Mouse (Mus musculus) neural tube, embryonic 15.5 days (tissue): ENCODE data around the gene Sept6. TPM values are rescaled to one million over a fixed set of nuclear protein-coding genes. Genes with fewer than 3 reads are reported as not detected.

Experiments used
- ATAC-seq: fragments of 200-750 bp; cut with Nextera tagmentation; 2 replicates; pipeline ENCODE4 v1.8.0; 2017; ENCODE audit warnings: mild to moderate bottlenecking, moderate TSS enrichment, moderate library complexity; ENCODE audit not compliant: low FRiP score
- H3K27ac ChIP-seq: fragments of 300-500 bp; sonication (generic); replicated peaks from 2 replicates; pipeline ENCODE4 v1.5.1; 2015; ENCODE audit warnings: mild to moderate bottlenecking, inconsistent platforms
- H3K27me3 ChIP-seq: fragments of 300-500 bp; sonication (generic); replicated peaks from 2 replicates; pipeline ENCODE4 v1.6.1; 2015; ENCODE audit warnings: inconsistent platforms
- H3K36me3 ChIP-seq: fragments of 300-500 bp; sonication (generic); 2 replicates; pipeline ENCODE4 v1.6.1; 2015; ENCODE audit warnings: inconsistent platforms
- H3K4me1 ChIP-seq: fragments of 300-500 bp; sonication (generic); 2 replicates; pipeline ENCODE4 v1.6.1; 2015; ENCODE audit warnings: inconsistent platforms
- H3K4me2 ChIP-seq: fragments of 300-500 bp; sonication (generic); 2 replicates; pipeline ENCODE4 v1.6.1; 2015; ENCODE audit warnings: inconsistent platforms, mild to moderate bottlenecking, moderate library complexity
- H3K4me3 ChIP-seq: fragments of 300-500 bp; sonication (generic); replicated peaks from 2 replicates; pipeline ENCODE4 v1.5.1; 2015; ENCODE audit warnings: mild to moderate bottlenecking, inconsistent platforms
- H3K9ac ChIP-seq: fragments of 300-500 bp; sonication (generic); replicated peaks from 2 replicates; pipeline ENCODE4 v1.6.1; 2015; ENCODE audit warnings: mild to moderate bottlenecking, inconsistent platforms
- H3K9me3 ChIP-seq: fragments of 300-500 bp; sonication (generic); replicated peaks from 2 replicates; pipeline ENCODE4 v1.6.1; 2016; ENCODE audit warnings: inconsistent platforms
- WGBS: fragments of 180-500 bp; shearing (Covaris S2); methylation state at CpG from one replicate; pipeline ENCODE4 v1.1.7; 2015; ENCODE audit warnings: mixed read lengths; 5-methylcytosine and 5-hydroxymethylcytosine counted together
- polyA plus RNA-seq: library from polyadenylated mRNA; unstranded; fragments of >200 nt; fragmentation: Nextera tagmentation; extraction: Ambion mirVana; gene quantifications from 2 replicates; pipeline ENCODE4 v1.2.1, GENCODE M21; 2015

The Sept6 gene
- polyA plus RNA-seq, 1 experiment from 2014 or later, result 72.2 TPM

DNA sequence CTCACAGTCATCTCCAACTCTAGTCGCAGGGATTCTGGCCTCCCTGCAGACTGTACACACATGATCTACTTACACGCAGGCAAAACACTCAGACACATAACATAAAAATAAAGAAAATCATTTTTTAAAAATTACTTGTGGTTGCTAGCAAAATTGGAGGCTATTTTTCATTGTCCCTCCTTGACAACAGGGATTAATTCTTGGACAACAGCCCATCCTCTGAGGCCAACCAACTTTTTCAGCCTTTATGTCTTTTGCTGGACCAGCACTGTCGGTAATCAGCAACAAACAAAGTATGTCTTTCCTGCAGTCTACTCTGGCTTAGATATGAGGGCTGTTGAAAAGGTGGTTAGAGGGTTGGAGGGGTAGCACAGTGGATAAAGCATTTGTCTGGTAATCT, 50.5 kb downstream of the Sept6 start:
- H3K9me3 ChIP-seq, result no peaks in the 10 kb centered on the region
- no peaks in the 10 kb centered on the region for H3K4me1 ChIP-seq
- no peak overlapping the region for H3K9ac ChIP-seq
- no peaks in the 10 kb centered on the region for H3K27me3 ChIP-seq
- H3K36me3 ChIP-seq, result peaks cover 12% of the 10 kb centered on the region
- H3K4me3 ChIP-seq, result no peak overlapping the region
- no peak for ATAC-seq
- WGBS, result 87% methylated on average over 3 of the region's 3 CpGs
- H3K4me2 ChIP-seq, result no peak overlapping the region
- no peak overlapping the region for H3K27ac ChIP-seq

DNA sequence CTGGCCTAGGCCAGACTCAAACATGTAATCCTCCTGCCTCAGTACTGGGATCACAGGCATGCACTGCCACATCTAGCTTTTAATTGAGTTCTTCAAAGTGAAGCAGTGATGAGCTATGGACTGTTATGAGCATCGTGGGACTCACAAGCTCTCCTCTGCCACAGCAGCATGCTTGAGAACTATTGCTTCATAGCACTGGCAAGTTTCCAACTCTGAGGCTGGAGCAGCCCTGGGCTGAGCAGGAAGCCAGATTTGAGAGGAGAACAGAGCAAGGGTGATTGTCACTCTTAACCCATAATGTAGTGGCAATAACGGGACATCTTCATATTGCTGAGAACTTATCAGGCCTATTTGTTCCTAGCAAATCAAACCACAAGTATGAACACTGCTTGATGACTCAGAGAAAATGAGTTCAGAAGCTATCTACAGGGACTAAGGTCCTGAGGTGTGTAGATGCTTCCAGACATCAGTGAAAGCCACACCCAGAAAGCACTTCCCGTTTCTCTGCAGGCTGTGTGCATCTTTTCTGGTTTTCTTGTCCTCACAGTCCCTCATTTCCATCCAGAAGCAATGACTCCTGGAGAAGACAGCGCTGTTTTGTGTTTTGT, 51.7 kb downstream of the Sept6 start:
- peak; percentile 55; the same call in 1 of the 2 replicates for ATAC-seq
- Histone ChIP-seq H3K4me2 (no peak overlapping the region), H3K27ac (no peak overlapping the region), H3K4me3 (no peak overlapping the region), H3K9ac (no peak overlapping the region), H3K9me3 (no peaks in the 10 kb centered on the region), H3K36me3 (peaks cover 12% of the 10 kb centered on the region), H3K4me1 (no peaks in the 10 kb centered on the region), H3K27me3 (no peaks in the 10 kb centered on the region)
- WGBS, result 73% methylated on average over 4 of the region's 4 CpGs

DNA sequence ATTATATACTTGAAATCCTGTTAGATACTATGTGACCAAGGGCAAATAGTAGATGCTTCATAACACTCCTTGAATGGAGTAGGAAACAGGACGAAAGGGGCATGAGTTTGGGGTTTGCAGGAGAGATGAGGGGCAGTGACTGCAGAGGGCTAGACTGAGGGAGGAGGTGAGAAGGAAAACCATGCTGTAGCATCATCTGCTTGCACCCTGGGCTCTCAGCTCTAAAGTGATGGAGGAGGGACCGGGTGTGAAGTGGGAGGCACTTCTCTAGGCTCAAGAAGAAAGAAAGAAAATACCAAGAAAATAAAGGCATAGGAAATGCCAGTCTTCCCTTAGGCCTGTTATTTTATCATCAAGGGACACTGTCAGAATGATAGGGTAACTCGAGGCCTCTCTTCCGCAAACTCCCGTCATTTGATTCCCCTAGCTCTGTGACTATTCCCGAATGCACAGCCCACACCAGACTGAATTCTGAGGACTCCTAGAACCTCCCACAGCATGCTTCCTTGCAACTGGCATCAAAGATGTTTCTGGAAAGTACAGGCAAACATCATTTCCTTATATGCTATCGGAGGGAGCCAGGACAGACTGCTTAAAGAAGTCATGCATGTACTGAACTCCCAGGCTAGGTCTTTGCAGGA, 56.1 kb downstream of the Sept6 start:
- ATAC-seq, result no peak
- Histone ChIP-seq H3K4me3 (no peak overlapping the region), H3K4me1 (no peaks in the 10 kb centered on the region), H3K4me2 (no peak overlapping the region), H3K27me3 (no peaks in the 10 kb centered on the region), H3K9ac (no peak overlapping the region), H3K36me3 (no peaks in the 10 kb centered on the region; the same call in none of the 2 replicates), H3K27ac (no peak overlapping the region), H3K9me3 (no peaks in the 10 kb centered on the region)
- 73% methylated on average over 7 of the region's 7 CpGs for WGBS

DNA sequence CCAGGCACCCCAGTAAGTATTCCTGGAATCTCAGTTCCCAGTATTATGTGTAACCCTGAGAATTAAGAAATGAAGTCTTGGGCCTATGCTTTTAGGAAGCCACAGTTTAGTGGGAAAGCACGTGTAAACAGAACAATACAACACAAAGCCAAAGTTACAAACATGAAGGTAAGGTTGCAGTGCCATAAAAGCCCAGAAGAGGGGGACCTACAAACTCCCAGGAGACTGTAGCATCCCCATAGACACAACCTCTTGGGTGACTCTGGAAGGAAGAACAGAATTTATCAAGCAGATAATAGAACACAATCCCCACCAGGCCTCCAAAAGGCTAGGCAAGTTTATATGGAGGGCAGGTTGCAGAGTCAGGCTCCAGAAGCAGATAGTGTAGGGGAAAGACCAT, 61.0 kb downstream of the Sept6 start:
- ATAC-seq, result no peak
- WGBS, result 37% methylated on average over 1 of the region's 1 CpGs

DNA sequence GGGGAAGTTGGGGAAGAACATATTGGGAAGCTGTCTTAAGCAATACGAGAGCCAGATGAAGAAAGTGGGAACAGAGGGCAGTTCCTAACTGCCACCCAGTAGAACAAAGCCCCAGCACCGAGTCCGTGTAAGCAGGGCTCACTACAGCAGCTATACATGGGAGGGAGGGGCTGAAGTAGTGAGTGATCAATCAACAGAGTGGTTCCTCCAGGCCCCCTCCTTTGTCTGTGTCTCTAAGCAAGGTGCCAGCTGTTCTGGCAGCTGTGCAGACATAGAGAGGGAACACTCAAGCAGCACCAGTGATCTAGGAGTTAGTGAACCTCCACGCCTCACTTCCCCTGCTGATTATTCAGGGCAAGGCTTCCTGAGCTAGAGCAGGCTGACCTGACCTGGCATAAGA, 61.9 kb downstream of the Sept6 start:
- H3K36me3 ChIP-seq, result peaks cover 4% of the 10 kb centered on the region
- no peak overlapping the region for H3K4me3 ChIP-seq
- H3K9me3 ChIP-seq, result no peaks in the 10 kb centered on the region; the same call in 1 of the 2 replicates
- H3K27ac ChIP-seq, result no peak overlapping the region
- no peaks in the 10 kb centered on the region for H3K27me3 ChIP-seq
- no peak overlapping the region for H3K9ac ChIP-seq
- no peak overlapping the region for H3K4me2 ChIP-seq
- no peaks in the 10 kb centered on the region for H3K4me1 ChIP-seq
- no peak for ATAC-seq
- 61% methylated on average over 4 of the region's 4 CpGs for WGBS

More for the DNA sequence above, 61.0 kb downstream of the Sept6 start:
- Histone ChIP-seq H3K9me3 (no peaks in the 10 kb centered on the region; the same call in 1 of the 2 replicates), H3K27me3 (no peaks in the 10 kb centered on the region), H3K4me1 (no peaks in the 10 kb centered on the region), H3K4me2 (no peak overlapping the region), H3K36me3 (no peaks in the 10 kb centered on the region; the same call in none of the 2 replicates), H3K27ac (no peak overlapping the region), H3K4me3 (no peak overlapping the region), H3K9ac (no peak overlapping the region)

DNA sequence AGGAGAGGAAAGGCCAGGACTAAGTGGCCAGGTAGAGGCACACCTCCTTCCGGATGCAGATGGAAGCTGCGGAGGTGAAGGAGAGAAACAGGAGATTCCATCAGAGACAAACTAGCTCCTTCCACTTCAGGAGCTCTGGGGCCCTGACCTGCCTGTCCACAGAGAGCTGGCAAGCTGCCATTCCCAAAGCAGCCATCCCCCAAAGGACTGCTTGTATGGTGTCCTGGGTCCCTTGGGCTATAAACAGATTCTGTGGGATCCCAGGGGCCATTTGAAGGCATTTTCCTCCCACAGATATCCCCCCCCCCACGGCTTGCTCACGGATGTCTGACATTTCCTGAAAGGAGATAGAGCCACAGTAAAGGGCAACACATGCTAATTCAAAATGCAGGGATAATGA, 62.8 kb downstream of the Sept6 start:
- no peak overlapping the region for H3K9ac ChIP-seq
- H3K9me3 ChIP-seq, result no peaks in the 10 kb centered on the region; the same call in 1 of the 2 replicates
- H3K27ac ChIP-seq, result no peak overlapping the region
- H3K4me1 ChIP-seq, result no peaks in the 10 kb centered on the region
- no peak overlapping the region for H3K4me3 ChIP-seq
- no peak overlapping the region for H3K4me2 ChIP-seq
- peaks cover 4% of the 10 kb centered on the region for H3K36me3 ChIP-seq
- no peak for ATAC-seq
- 71% methylated on average over 4 of the region's 4 CpGs for WGBS
- no peaks in the 10 kb centered on the region for H3K27me3 ChIP-seq

DNA sequence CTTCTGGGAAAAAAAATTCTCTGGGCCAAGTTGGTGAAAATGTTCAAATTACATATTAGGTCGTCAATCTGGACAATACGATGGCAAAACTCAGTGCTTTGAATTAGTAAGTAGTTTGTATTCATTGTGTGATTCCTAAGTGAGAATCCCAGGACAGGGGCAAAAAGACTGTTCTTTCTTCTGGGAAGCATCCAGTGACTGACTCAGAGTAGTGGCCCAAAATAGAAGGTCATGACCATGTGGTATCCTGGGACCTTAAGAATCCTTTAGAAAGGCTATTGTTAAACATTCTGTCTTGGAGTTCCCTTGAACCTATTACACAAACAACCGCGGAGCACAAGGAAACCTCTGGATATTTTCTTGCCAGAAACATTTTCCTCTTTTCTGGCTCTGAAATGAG, 70.2 kb downstream of the Sept6 start:
- no peak overlapping the region for H3K27ac ChIP-seq
- H3K9me3 ChIP-seq, result no peaks in the 10 kb centered on the region
- H3K9ac ChIP-seq, result no peak overlapping the region
- H3K27me3 ChIP-seq, result no peaks in the 10 kb centered on the region
- ATAC-seq, result no peak
- WGBS, result 90% methylated on average over 4 of the region's 4 CpGs
- 0 out of 2 replicates have a peak, but pooled peaks cover 4% of the 10 kb centered on the region for H3K36me3 ChIP-seq
- no peak overlapping the region for H3K4me2 ChIP-seq
- no peak overlapping the region for H3K4me3 ChIP-seq
- no peaks in the 10 kb centered on the region for H3K4me1 ChIP-seq

DNA sequence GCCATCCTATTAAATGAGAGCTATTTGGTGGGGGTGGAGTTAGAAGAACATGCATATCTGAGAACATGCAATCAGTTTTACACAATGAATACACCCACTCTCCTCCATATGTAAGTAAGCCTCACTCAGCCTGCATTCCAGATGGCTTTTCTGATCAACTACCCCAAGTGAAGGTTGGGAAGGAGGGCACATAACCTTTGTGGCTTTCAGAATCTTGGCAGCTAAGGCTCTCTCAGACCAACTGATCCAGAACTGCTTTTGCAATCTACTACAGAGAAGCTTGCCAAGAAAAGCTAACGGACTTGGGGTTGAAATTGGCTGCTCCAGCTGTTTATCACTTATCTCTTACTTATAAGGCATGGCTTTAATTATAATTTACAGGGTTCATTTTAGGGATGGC, 73.8 kb downstream of the Sept6 start:
- Histone ChIP-seq H3K9me3 (no peaks in the 10 kb centered on the region), H3K36me3 (no peaks in the 10 kb centered on the region), H3K4me1 (no peaks in the 10 kb centered on the region), H3K9ac (no peak overlapping the region), H3K4me3 (no peak overlapping the region), H3K27ac (no peak overlapping the region), H3K27me3 (no peaks in the 10 kb centered on the region), H3K4me2 (no peak overlapping the region)
- ATAC-seq, result no peak
- 72% methylated on average over 1 of the region's 1 CpGs for whole genome bisulfite sequencing

DNA sequence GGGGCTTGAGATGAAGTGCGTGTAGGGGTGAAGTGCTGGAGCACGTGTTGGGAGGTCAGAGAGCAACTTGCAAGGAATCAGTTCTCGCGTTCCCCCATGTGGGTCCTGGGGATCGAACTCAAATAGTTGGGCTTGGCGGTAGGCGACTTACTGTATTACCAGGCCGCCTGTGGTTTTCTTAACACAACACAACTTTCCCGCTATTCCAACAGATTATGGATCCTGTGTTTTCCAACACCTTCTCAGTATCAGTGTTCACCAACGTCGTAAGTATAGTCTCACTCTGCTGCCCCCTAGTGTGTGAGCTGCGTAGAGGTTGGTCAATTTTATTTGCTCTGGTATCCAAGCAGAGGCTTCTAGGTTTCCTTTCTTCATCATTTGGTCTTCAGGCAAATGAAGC, 80.3 kb downstream of the Sept6 start:
- Histone ChIP-seq H3K9me3 (no peaks in the 10 kb centered on the region), H3K4me1 (no peaks in the 10 kb centered on the region), H3K9ac (no peak overlapping the region), H3K27me3 (no peaks in the 10 kb centered on the region), H3K4me3 (no peak overlapping the region), H3K4me2 (no peak overlapping the region), H3K36me3 (no peaks in the 10 kb centered on the region), H3K27ac (no peak overlapping the region)
- WGBS, result 57% methylated on average over 12 of the region's 12 CpGs
- ATAC-seq, result no peak

DNA sequence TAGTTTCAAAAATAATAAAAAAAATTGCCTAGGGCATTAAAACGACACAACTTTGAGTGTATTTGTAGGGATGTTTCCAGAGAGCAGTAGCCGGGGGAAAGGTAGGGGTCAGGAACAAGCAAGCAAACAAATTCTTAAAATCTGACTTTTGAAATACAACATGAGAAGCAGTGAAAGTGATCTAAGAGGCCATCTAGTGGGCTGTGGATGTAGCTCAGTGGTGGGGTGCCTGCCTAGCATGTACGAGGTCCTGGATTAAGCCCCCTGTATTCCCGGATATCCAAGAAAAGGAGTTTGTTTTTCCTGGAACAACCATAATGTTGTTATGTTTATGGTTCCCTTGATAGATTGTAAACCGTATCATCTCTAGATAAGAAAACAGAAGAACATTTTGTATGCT, 85.1 kb downstream of the Sept6 start:
- H3K27ac ChIP-seq, result no peak overlapping the region
- H3K4me2 ChIP-seq, result no peak overlapping the region
- WGBS, result 37% methylated on average over 5 of the region's 5 CpGs
- H3K4me1 ChIP-seq, result no peaks in the 10 kb centered on the region
- no peak overlapping the region for H3K9ac ChIP-seq
- no peaks in the 10 kb centered on the region for H3K36me3 ChIP-seq
- no peaks in the 10 kb centered on the region for H3K9me3 ChIP-seq
- H3K27me3 ChIP-seq, result no peaks in the 10 kb centered on the region
- no peak overlapping the region for H3K4me3 ChIP-seq
- no peak for ATAC-seq

DNA sequence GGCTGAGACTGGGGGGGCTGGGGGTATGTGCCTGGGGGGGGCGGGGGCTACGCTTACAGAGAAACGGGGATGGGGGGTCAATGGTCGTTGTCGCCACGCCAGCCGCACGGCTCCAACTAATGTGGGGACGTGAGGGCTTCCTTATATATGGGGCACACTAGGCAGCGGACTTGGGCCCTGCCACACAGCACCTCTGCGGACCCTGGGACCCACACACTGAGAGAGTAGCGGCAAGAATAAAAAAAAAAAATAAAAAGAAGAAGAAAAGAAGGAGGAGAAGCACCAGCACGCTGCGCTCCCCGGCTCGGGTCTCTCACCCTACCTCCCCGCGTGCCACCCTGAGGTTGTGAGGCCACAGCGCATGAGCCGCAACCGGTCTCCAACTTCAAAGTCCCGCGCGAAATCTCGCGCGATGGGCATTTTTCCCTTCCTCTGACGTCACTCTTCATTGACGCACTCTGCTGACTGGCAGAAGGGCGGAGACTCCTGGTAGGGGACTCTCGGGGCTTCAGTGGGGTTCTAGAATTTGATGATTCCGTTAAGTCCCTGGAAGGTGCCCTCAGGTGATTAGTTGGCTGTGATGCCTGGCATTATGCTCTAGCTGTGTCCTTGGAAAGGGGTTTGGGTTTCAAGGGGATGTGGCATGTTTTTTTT, 88.4 kb downstream of the Sept6 start:
- 20% methylated on average over 31 of the region's 32 CpGs for WGBS
- Histone ChIP-seq H3K27ac (peak overlapping the region; percentile 88), H3K4me1 (no peaks in the 10 kb centered on the region), H3K9me3 (no peaks in the 10 kb centered on the region), H3K27me3 (no peaks in the 10 kb centered on the region), H3K4me3 (peak overlapping the region; percentile 55), H3K36me3 (no peaks in the 10 kb centered on the region), H3K4me2 (peak overlapping the region; percentile 55), H3K9ac (peak overlapping the region; percentile 66)
- ATAC-seq, result peak; percentile 95
